Mouse (Mus musculus): ENCODE data around the gene Med12l. TPM values are rescaled to one million over a fixed set of nuclear protein-coding genes. Genes with fewer than 3 reads are reported as not detected.
A peak's percentile ranks its signal among the peaks of the same experiment; 100 is the strongest.

The Med12l gene
- polyA plus RNA-seq (2015; fragmentation: Nextera tagmentation; extraction: Ambion mirVana): 3.9 and 4.1 TPM in 2 replicates

DNA sequence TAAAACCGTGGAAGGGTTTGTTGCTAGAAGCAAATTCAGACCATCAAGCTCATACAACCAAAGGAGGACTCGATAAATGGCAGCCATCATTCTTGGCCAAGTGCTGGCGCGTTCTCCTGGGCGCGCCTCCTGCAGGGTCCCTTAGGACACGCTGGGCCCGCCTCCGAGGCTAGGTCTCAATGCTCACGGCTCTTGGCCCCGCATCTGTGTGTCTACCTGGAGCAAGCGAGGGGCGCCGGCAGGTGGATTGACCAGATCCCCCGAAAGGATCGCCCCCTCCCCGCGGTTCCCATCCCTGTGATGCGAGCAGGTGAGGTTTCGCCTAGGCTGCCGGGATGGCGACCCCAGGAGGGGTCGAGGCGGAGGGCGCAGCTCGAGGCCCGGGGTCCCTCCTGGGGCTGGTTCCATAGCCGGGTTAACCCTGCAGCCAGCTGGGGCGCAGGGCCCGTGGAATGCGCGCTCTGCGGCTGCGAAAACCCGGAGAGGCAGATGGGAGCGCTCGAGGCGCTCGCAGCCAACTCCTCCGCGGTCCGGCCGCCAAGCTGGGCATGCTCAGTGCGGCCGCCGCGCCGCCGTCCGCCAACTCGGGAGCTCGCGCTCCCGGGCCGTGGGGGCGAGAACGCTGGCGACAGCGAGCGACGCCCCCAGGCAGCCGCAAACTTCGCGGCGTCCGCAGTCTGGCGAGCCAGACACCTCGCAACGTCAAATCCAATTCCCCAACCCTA is at the start of gene Med12l:
Med12l (plus strand) TSS at position 555 of the 725 bp plus-strand sequence.
- WGBS: under 1% methylated on average over 55 of the region's 69 CpGs
- Histone ChIP-seq H3K4me2 (ENCODE audit: low read length) (peak within 1 kb of the TSS; percentile 94), H3K9me3 (ENCODE audit: control insufficient read depth, low read length) (no peaks in the 10 kb centered on the region)

DNA sequence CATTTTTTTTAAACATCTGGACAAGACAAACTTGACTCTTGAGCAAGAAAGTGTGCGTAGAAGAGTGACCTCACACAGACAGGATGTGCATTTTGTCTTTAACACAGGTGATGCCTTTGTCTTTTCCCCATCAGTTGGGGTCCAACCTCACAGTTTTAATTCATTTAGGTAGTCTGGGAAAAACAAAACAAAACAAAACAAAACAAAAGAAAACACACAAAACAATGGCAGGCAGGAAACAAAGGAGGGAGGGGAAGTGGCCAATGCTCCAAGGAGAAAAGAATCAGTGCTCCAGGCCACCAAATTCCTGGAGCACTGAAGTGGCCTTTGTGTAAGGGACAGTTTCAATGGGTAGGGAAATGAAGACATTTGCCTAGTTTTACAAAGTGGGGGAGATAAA is 44.5 kb upstream of the Med12l start:
- Histone ChIP-seq H3K9ac (ENCODE audit: low read depth, low read length) (no peak overlapping the region), H3K36me3 (ENCODE audit: control insufficient read depth, insufficient read depth, low read length) (no peaks in the 10 kb centered on the region), H3K9me3 (ENCODE audit: control insufficient read depth, low read length) (no peaks in the 10 kb centered on the region), H3K27ac (ENCODE audit: low read depth, low read length) (no peak overlapping the region), H3K4me3 (ENCODE audit: low read length) (no peak overlapping the region), H3K4me2 (ENCODE audit: low read length) (no peak overlapping the region), H3K4me1 (ENCODE audit: control insufficient read depth, insufficient read depth, low read depth, low read length) (no peaks in the 10 kb centered on the region), H3K27me3 (replicated peaks; ENCODE audit: control insufficient read depth, insufficient read depth, low read length) (no peaks in the 10 kb centered on the region)
- ATAC-seq: no peak
- WGBS: 87% methylated on average over 1 of the region's 1 CpGs

More for the DNA sequence above, at the start of gene Med12l:
- Histone ChIP-seq H3K4me3 (ENCODE audit: low read length) (peak within 1 kb of the TSS; percentile 69), H3K36me3 (ENCODE audit: control insufficient read depth, insufficient read depth, low read length) (no peaks in the 10 kb centered on the region), H3K4me1 (ENCODE audit: control insufficient read depth, insufficient read depth, low read depth, low read length) (peaks cover 14% of the 10 kb centered on the region), H3K9ac (ENCODE audit: low read depth, low read length) (peak within 1 kb of the TSS; percentile 92), H3K27ac (ENCODE audit: low read depth, low read length) (peak within 1 kb of the TSS; percentile 97), H3K27me3 (replicated peaks; ENCODE audit: control insufficient read depth, insufficient read depth, low read length) (no peaks in the 10 kb centered on the region)
- peak; percentile 84 for ATAC-seq

DNA sequence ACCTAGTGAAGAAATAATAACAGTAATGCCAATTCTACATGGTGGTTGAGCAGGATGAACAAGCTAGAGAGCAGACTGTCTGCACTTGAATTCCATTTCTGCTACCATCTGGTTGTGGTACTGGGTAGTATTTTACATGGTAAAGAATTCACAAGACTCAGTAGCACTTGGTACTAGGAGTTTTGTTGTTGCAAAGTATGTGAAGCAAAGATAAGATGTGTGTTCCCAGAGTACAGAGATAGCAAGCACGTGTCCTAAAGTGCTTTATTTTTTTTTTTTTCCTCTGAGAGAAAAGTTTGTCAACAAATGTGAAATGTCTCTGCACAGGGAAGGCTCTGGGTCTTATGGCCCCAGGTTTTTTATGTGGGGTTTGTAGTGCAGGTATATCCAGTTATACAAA is 28.2 kb upstream of the Med12l start:
- no peak overlapping the region for H3K4me3 ChIP-seq (ENCODE audit: low read length)
- no peak overlapping the region for H3K4me2 ChIP-seq (ENCODE audit: low read length)
- H3K9me3 ChIP-seq (ENCODE audit: control insufficient read depth, low read length): no peaks in the 10 kb centered on the region
- no peak overlapping the region for H3K27ac ChIP-seq (ENCODE audit: low read depth, low read length)
- H3K27me3 ChIP-seq (replicated peaks; ENCODE audit: control insufficient read depth, insufficient read depth, low read length): no peaks in the 10 kb centered on the region
- H3K4me1 ChIP-seq (ENCODE audit: control insufficient read depth, insufficient read depth, low read depth, low read length): no peaks in the 10 kb centered on the region
- no peak for ATAC-seq
- no peak overlapping the region for H3K9ac ChIP-seq (ENCODE audit: low read depth, low read length)
- WGBS: 94% methylated on average over 1 of the region's 1 CpGs
- H3K36me3 ChIP-seq (ENCODE audit: control insufficient read depth, insufficient read depth, low read length): no peaks in the 10 kb centered on the region

GRCm38 (mm10) chr3:58977906-58978622 is 27.6 kb upstream of the Med12l start:
- no peaks in the 10 kb centered on the region; the same call in 1 of the 2 replicates for H3K4me1 ChIP-seq (ENCODE audit: control insufficient read depth, insufficient read depth, low read depth, low read length)

DNA sequence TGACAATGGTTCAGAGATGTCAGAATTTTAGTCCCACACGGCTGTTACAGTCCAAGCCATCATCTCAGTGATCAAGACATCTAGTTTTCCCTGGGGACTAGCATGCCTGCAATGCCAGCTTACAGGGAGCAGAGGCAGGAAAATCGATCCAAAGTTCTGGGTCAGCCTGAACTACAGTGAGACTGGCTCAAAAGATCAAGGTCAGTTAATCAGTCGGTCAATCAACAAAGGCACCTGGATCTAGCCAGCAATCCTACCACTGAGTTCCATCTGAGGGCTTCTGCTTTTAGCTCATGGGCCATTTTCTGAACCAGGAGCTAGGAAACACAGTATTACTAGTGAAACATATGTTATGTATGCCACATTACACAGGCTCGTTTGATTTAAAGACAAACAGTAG is 25.0 kb upstream of the Med12l start:
- Histone ChIP-seq H3K4me2 (ENCODE audit: low read length) (no peak overlapping the region), H3K4me3 (ENCODE audit: low read length) (no peak overlapping the region), H3K36me3 (ENCODE audit: control insufficient read depth, insufficient read depth, low read length) (no peaks in the 10 kb centered on the region), H3K9ac (ENCODE audit: low read depth, low read length) (no peak overlapping the region), H3K27ac (ENCODE audit: low read depth, low read length) (no peak overlapping the region), H3K4me1 (ENCODE audit: control insufficient read depth, insufficient read depth, low read depth, low read length) (no peaks in the 10 kb centered on the region; the same call in 1 of the 2 replicates), H3K9me3 (ENCODE audit: control insufficient read depth, low read length) (no peaks in the 10 kb centered on the region), H3K27me3 (replicated peaks; ENCODE audit: control insufficient read depth, insufficient read depth, low read length) (no peaks in the 10 kb centered on the region)
- ATAC-seq: no peak
- WGBS: 72% methylated on average over 4 of the region's 4 CpGs

More at GRCm38 (mm10) chr3:58977906-58978622, 27.6 kb upstream of the Med12l start:
- Histone ChIP-seq H3K9me3 (ENCODE audit: control insufficient read depth, low read length) (no peaks in the 10 kb centered on the region), H3K4me2 (ENCODE audit: low read length) (no peak overlapping the region), H3K27me3 (replicated peaks; ENCODE audit: control insufficient read depth, insufficient read depth, low read length) (no peaks in the 10 kb centered on the region), H3K4me3 (ENCODE audit: low read length) (no peak overlapping the region), H3K36me3 (ENCODE audit: control insufficient read depth, insufficient read depth, low read length) (no peaks in the 10 kb centered on the region), H3K9ac (ENCODE audit: low read depth, low read length) (no peak overlapping the region), H3K27ac (ENCODE audit: low read depth, low read length) (no peak overlapping the region)
- 88% methylated on average over 7 of the region's 7 CpGs for WGBS
- no peak for ATAC-seq

GRCm38 (mm10) chr3:58982896-58983837 is 22.5 kb upstream of the Med12l start:
- H3K36me3 ChIP-seq (ENCODE audit: control insufficient read depth, insufficient read depth, low read length): no peaks in the 10 kb centered on the region
- ATAC-seq: peak; percentile 75
- no peaks in the 10 kb centered on the region; the same call in 1 of the 2 replicates for H3K27me3 ChIP-seq (replicated peaks; ENCODE audit: control insufficient read depth, insufficient read depth, low read length)
- H3K4me3 ChIP-seq (ENCODE audit: low read length): no peak overlapping the region; the same call in 1 of the 2 replicates
- no peaks in the 10 kb centered on the region; the same call in 1 of the 2 replicates for H3K4me1 ChIP-seq (ENCODE audit: control insufficient read depth, insufficient read depth, low read depth, low read length)
- H3K27ac ChIP-seq (ENCODE audit: low read depth, low read length): no peak overlapping the region
- peak overlapping the region; percentile 50 for H3K4me2 ChIP-seq (ENCODE audit: low read length)
- WGBS: 51% methylated on average over 15 of the region's 15 CpGs
- no peaks in the 10 kb centered on the region for H3K9me3 ChIP-seq (ENCODE audit: control insufficient read depth, low read length)
- 0 out of 2 replicates have a peak overlapping the region, but pooled peaks have one; percentile 22 for H3K9ac ChIP-seq (ENCODE audit: low read depth, low read length)

DNA sequence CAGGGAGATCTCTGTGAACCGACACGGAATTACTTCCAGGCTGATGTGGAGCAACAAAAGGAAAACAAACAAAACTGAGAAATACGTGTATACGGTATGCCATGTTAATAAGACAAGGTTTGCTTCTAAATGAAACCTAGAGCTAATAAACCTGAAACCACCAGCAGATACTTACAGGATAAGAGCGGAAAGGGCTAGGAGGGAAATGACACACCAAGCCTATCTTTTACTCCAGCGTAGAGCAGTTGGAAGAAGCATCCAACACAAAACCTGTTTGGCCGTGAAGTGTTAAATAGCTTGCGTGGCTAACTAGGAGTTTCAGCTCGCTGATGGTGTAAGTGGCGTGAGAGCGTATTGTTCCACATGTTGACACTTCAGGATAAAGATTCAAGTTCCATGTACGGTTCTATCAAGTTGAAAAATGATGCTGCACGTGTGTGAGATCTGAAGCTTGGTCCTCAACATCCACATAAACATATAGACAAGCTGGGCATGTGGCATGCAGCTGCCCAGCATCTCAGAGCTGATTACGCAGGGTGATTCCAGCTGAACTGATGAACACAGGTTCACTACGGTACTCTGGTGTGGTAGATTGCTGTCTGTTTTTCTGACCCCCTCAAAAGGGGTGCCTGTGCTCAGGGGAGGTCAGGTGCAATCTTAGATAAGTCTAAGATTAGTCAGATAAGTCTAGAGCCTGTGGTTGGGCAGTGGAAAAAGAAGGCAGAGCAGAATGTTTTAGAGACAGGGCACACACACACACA is 21.6 kb upstream of the Med12l start:
- Histone ChIP-seq H3K36me3 (ENCODE audit: control insufficient read depth, insufficient read depth, low read length) (no peaks in the 10 kb centered on the region), H3K4me3 (ENCODE audit: low read length) (no peak overlapping the region), H3K27ac (ENCODE audit: low read depth, low read length) (no peak overlapping the region), H3K27me3 (replicated peaks; ENCODE audit: control insufficient read depth, insufficient read depth, low read length) (no peaks in the 10 kb centered on the region; the same call in 1 of the 2 replicates), H3K4me2 (ENCODE audit: low read length) (no peak overlapping the region), H3K9me3 (ENCODE audit: control insufficient read depth, low read length) (no peaks in the 10 kb centered on the region), H3K4me1 (ENCODE audit: control insufficient read depth, insufficient read depth, low read depth, low read length) (no peaks in the 10 kb centered on the region; the same call in 1 of the 2 replicates), H3K9ac (ENCODE audit: low read depth, low read length) (no peak overlapping the region)
- ATAC-seq: no peak
- 83% methylated on average over 15 of the region's 15 CpGs for WGBS

DNA sequence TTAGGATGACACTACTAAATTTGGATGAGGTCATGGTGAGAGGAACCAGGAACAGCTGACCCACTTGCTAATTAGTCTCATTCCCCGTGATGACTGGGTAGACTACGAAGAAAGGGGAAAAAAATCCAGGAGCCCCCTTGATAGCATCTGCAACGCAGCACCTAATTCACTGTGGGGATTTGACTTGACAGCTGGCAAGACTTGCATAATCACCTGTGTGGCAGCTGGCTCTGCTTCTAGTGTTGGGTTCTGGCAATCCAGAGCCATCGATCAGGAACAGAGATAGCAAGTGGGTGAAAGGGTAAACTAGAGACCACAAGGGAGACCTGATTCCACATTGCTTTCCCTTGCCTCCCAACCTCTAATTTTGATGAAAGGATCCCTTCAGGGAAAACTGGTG is 19.8 kb upstream of the Med12l start:
- 69% methylated on average over 4 of the region's 4 CpGs for WGBS
- H3K9ac ChIP-seq (ENCODE audit: low read depth, low read length): no peak overlapping the region
- ATAC-seq: no peak

More for the DNA sequence above, 19.8 kb upstream of the Med12l start:
- Histone ChIP-seq H3K36me3 (ENCODE audit: control insufficient read depth, insufficient read depth, low read length) (no peaks in the 10 kb centered on the region), H3K27me3 (replicated peaks; ENCODE audit: control insufficient read depth, insufficient read depth, low read length) (no peaks in the 10 kb centered on the region; the same call in 1 of the 2 replicates), H3K27ac (ENCODE audit: low read depth, low read length) (no peak overlapping the region), H3K9me3 (ENCODE audit: control insufficient read depth, low read length) (no peaks in the 10 kb centered on the region), H3K4me2 (ENCODE audit: low read length) (no peak overlapping the region), H3K4me3 (ENCODE audit: low read length) (no peak overlapping the region), H3K4me1 (ENCODE audit: control insufficient read depth, insufficient read depth, low read depth, low read length) (no peaks in the 10 kb centered on the region; the same call in 1 of the 2 replicates)

Data from hindbrain, embryonic 16.5 days (tissue).